In genomic region chr4:143288880-143289279, GRCm38 (mm10) we compare ENCODE assay signal across 8 mouse cellular contexts. TPM values are rescaled to one million over a fixed set of nuclear protein-coding genes. Genes with fewer than 3 reads are reported as not detected.
DNase-seq lines count a peak whose midpoint lies in the region; ATAC-seq and TF ChIP-seq lines count a peak whose summit lies in the region.

No protein-coding gene starts in this region.

- no peaks in the 10 kb centered on the region for H3K36me3 ChIP-seq in liver, embryonic 11.5 days (ENCODE audit: control insufficient read depth, insufficient read depth, low read length)
- H3K36me3 ChIP-seq in small intestine, adult 2 months (ENCODE audit: control insufficient read depth, insufficient read depth, low read length): no peaks in the 10 kb centered on the region

- no peaks in the 10 kb centered on the region for H3K9me3 ChIP-seq in liver, embryonic 11.5 days (ENCODE audit: control insufficient read depth, low read length)

- H3K27ac ChIP-seq in liver, embryonic 11.5 days (ENCODE audit: low read depth, low read length): no peak overlapping the region
- peak overlapping the region; percentile 6; the same call in 1 of the 2 replicates for H3K27ac ChIP-seq in small intestine, adult 2 months (ENCODE audit: insufficient read depth, low read depth, low read length)

- 47% methylated on average over 7 of the region's 7 CpGs for WGBS in liver, embryonic 11.5 days
- WGBS in small intestine, adult 2 months: 55% methylated on average over 7 of the region's 7 CpGs

- ATAC-seq in liver, embryonic 11.5 days (replicated peaks; ENCODE audit: low FRiP score): no peak
- ATAC-seq in common myeloid progenitor, adult 5-6 weeks (replicated peaks; ENCODE audit: low read depth, poor library complexity, severe bottlenecking): peak; percentile 74
- ATAC-seq in hematopoietic stem cell, adult 5-6 weeks (replicated peaks in 1 of 2; ENCODE audit: insufficient read depth in 1 of 2, low FRiP score in 2 of 2, low TSS enrichment in 1 of 2, low read depth in 1 of 2, poor library complexity in 2 of 2, severe bottlenecking in 2 of 2): peak; percentile 20 to 61; a peak in 1 of 4 replicates
- ATAC-seq in megakaryocyte-erythroid progenitor cell, adult 5-6 weeks (replicated peaks; ENCODE audit: low FRiP score, low TSS enrichment, poor library complexity, severe bottlenecking): no peak

- H3K4me2 ChIP-seq in liver, embryonic 11.5 days: no peak overlapping the region

- TF ChIP-seq CTCF in small intestine, adult 2 months (IDR thresholded peaks at IDR 0.05; ENCODE audit: extremely low read depth, insufficient read length, insufficient replicate concordance, low read depth, low read length): no peak

- no peak overlapping the region for H3K4me3 ChIP-seq in liver, embryonic 11.5 days (ENCODE audit: low read depth, low read length)
- no peak overlapping the region for H3K4me3 ChIP-seq in small intestine, adult 2 months (ENCODE audit: low read depth, low read length)

- peak; percentile 19 for DNase-seq in liver
- no peak for DNase-seq in liver, embryonic 11.5 days (ENCODE audit: low spot score)
- no peak for DNase-seq in right cerebral cortex, postnatal 4 days
- no peak for DNase-seq in thymus, postnatal 4 days

- H3K9ac ChIP-seq in liver, embryonic 11.5 days (ENCODE audit: low read depth, low read length): no peak overlapping the region

- TF ChIP-seq POLR2A in small intestine, adult 2 months (IDR thresholded peaks at IDR 0.05; ENCODE audit: low read depth, low read length): no peak

- H3K27me3 ChIP-seq in liver, embryonic 11.5 days (replicated peaks; ENCODE audit: control insufficient read depth, insufficient read depth, low read length): no peaks in the 10 kb centered on the region
- no peaks in the 10 kb centered on the region for H3K27me3 ChIP-seq in small intestine, adult 2 months (ENCODE audit: control insufficient read depth, insufficient read depth, low read length)

- H3K4me1 ChIP-seq in liver, embryonic 11.5 days (replicated peaks; ENCODE audit: control insufficient read depth, insufficient read depth, low read length): no peaks in the 10 kb centered on the region
- no peaks in the 10 kb centered on the region for H3K4me1 ChIP-seq in small intestine, adult 2 months (ENCODE audit: control insufficient read depth, insufficient read depth, insufficient read length, low read length)

RNA-seq across cellular contexts. Expression of gene Pdpn, which starts 10.5 kb away (rescaled TPM):
- polyA plus RNA-seq in liver, embryonic 11.5 days (2014; fragmentation: Nextera tagmentation; extraction: Ambion mirVana): 5.5 and 6.0 TPM in 2 replicates
- total RNA-seq in common myeloid progenitor, adult 5-6 weeks (2017): not detected in 2 replicates
- not detected in 2 replicates for total RNA-seq in hematopoietic stem cell, adult 5-6 weeks (2017)
- 0.80 and 1.2 TPM in 2 replicates for polyA plus RNA-seq in small intestine, adult 2 months (2012; rRNA removed)
- total RNA-seq in megakaryocyte-erythroid progenitor cell, adult 5-6 weeks (2014; fragmentation: Nextera tagmentation): not detected in 2 replicates
- not detected in 2 replicates for total RNA-seq in megakaryocyte-erythroid progenitor cell, adult 5-6 weeks (2017)

Comparison
In these comparisons a context has a peak if more than half of its experiments do, and no peak if none do; other contexts are left out.
1. ATAC-seq: peak in common myeloid progenitor, adult 5-6 weeks (single experiment) and hematopoietic stem cell, adult 5-6 weeks (2 of 2); none in liver, embryonic 11.5 days (single experiment) and megakaryocyte-erythroid progenitor cell, adult 5-6 weeks (single experiment).